Comparison of ENCODE assay signal across 8 mouse cellular contexts in the genomic region with DNA sequence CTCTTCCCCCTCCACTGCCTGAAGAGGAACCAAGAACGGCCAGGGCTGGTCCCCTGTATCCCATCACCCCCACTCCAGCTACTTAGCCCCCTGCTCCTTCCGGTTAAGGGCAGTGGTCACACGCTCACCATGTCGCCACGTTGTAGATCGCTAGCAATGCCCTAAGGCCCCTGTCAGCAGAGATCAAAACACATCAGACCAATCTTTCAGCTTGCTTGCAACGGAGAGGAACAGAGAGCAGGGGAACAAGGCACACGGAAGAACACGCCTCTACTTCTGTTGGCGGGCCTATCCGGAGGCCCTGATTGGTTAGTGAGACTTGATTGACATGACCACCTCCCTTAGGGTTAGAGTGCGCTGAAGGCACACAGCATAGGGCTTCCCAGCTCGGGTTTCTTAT. TPM values are rescaled to one million over a fixed set of nuclear protein-coding genes. Genes with fewer than 3 reads are reported as not detected.
A peak's percentile ranks its signal among the peaks of the same experiment; 100 is the strongest.
DNase-seq lines count a peak whose midpoint lies in the region; ATAC-seq and TF ChIP-seq lines count a peak whose summit lies in the region.
"Not testable (repeated sequence)": the region's sequence is repeated elsewhere in the genome, so short reads cannot be mapped to it uniquely, and the experiment has no call there.

Gene Gm3604, minus strand, starts transcription at position 226 of the 400 bp plus-strand sequence.

- TF ChIP-seq POLR2A in embryonic fibroblast, embryonic 13.5 days (IDR thresholded peaks at IDR 0.05; ENCODE audit: low read depth, low read length): peak; percentile 40; the same call in 1 of the 2 replicates

- peak; percentile 52 for DNase-seq in adrenal gland, postnatal 25 days
- DNase-seq in kidney, adult 9 months: peak; percentile 71
- DNase-seq in limb, embryonic 11.5 days (ENCODE audit: low spot score): peak; percentile 42
- peak; percentile 48 for DNase-seq in midbrain, embryonic 10.5 days (ENCODE audit: low spot score)
- peak; percentile 23 for DNase-seq in skeletal muscle tissue, adult 2 months (ENCODE audit: low read depth, low spot score)
- DNase-seq in yolk sac, embryonic 10.5 days (ENCODE audit: low spot score): peak; percentile 74

- H3K27ac ChIP-seq in embryonic fibroblast, embryonic 13.5 days (ENCODE audit: insufficient read depth, low read length); heart, embryonic 11.5 days (ENCODE audit: low read depth, low read length); limb, embryonic 11.5 days (replicated peaks; ENCODE audit: low read depth, low read length): not testable (repeated sequence)
- peak within 1 kb of the TSS; percentile 77 for H3K27ac ChIP-seq in midbrain, embryonic 10.5 days (replicated peaks)

- not testable (repeated sequence) for H3K36me3 ChIP-seq in heart, embryonic 11.5 days (ENCODE audit: control insufficient read depth, insufficient read depth, low read length); limb, embryonic 11.5 days (ENCODE audit: control insufficient read depth, insufficient read depth, low read length); midbrain, embryonic 10.5 days

- peak within 1 kb of the TSS; percentile 47 for H3K4me3 ChIP-seq in embryonic fibroblast, embryonic 13.5 days (ENCODE audit: insufficient read depth, low read length)
- H3K4me3 ChIP-seq in heart, embryonic 11.5 days (ENCODE audit: low read depth, low read length): peak within 1 kb of the TSS; percentile 48
- peak within 1 kb of the TSS; percentile 30 for H3K4me3 ChIP-seq in limb, embryonic 11.5 days (ENCODE audit: low read depth, low read length)
- H3K4me3 ChIP-seq in midbrain, embryonic 10.5 days: peak within 1 kb of the TSS; percentile 56

- peak within 1 kb of the TSS; percentile 48 for H3K4me2 ChIP-seq in heart, embryonic 11.5 days
- H3K4me2 ChIP-seq in limb, embryonic 11.5 days (ENCODE audit: low read depth, severe bottlenecking): peak within 1 kb of the TSS; percentile 20

- H3K9me3 ChIP-seq in heart, embryonic 11.5 days (replicated peaks; ENCODE audit: control insufficient read depth, low read length); limb, embryonic 11.5 days (ENCODE audit: control insufficient read depth, low read length): not testable (repeated sequence)
- peaks cover 35% of the 10 kb centered on the region for H3K9me3 ChIP-seq in midbrain, embryonic 10.5 days (replicated peaks)

- not testable (repeated sequence) for ATAC-seq in heart, embryonic 11.5 days (replicated peaks; ENCODE audit: insufficient number of reproducible peaks, low FRiP score, low TSS enrichment); limb, embryonic 11.5 days (ENCODE audit: insufficient number of reproducible peaks, low FRiP score, low TSS enrichment, low read depth)

- not testable (repeated sequence) for TF ChIP-seq CTCF in embryonic fibroblast, embryonic 13.5 days (IDR thresholded peaks at IDR 0.05; ENCODE audit: borderline replicate concordance, insufficient read depth, low read length)

- 6% methylated on average over 13 of the region's 13 CpGs for WGBS in heart, embryonic 11.5 days (ENCODE audit: insufficient replicate concordance)
- 7% methylated on average over 13 of the region's 13 CpGs for WGBS in limb, embryonic 11.5 days
- WGBS in midbrain, embryonic 10.5 days: 9% methylated on average over 13 of the region's 13 CpGs

- peak within 1 kb of the TSS; percentile 59; the same call in 1 of the 2 replicates for H3K9ac ChIP-seq in heart, embryonic 11.5 days (ENCODE audit: low read depth, low read length)
- H3K9ac ChIP-seq in limb, embryonic 11.5 days (ENCODE audit: low read length): peak within 1 kb of the TSS; percentile 13; the same call in 1 of the 2 replicates

- not testable (repeated sequence) for H3K4me1 ChIP-seq in embryonic fibroblast, embryonic 13.5 days (ENCODE audit: control insufficient read depth, insufficient read depth, low read length); heart, embryonic 11.5 days (ENCODE audit: control insufficient read depth, insufficient read depth, low read length); limb, embryonic 11.5 days (ENCODE audit: control insufficient read depth, insufficient read depth, low read length); midbrain, embryonic 10.5 days

- not testable (repeated sequence) for H3K27me3 ChIP-seq in heart, embryonic 11.5 days (ENCODE audit: control insufficient read depth, insufficient read depth, low read length); limb, embryonic 11.5 days (ENCODE audit: control insufficient read depth, insufficient read depth, low read length); midbrain, embryonic 10.5 days (ENCODE audit: low read depth, poor library complexity, severe bottlenecking)

RNA-seq across cellular contexts. Expression of gene Gm3604, which starts in this region (rescaled TPM):
- total RNA-seq in adrenal gland, postnatal 25 days (2021): 1.7 and 1.8 TPM in 2 replicates
- polyA plus RNA-seq in embryonic fibroblast, embryonic 13.5 days (2011; ENCODE audit: insufficient read length, low read depth, missing spikeins): 2.8 and 3.2 TPM in 2 replicates
- 4.6 and 5.2 TPM in 2 replicates for polyA plus RNA-seq in heart, embryonic 11.5 days (2014; fragmentation: Nextera tagmentation; extraction: Ambion mirVana)
- polyA plus RNA-seq in limb, embryonic 11.5 days (2014; fragmentation: Nextera tagmentation; extraction: Ambion mirVana): 6.1 and 7.9 TPM in 2 replicates
- 4.6 and 6.6 TPM in 2 replicates for polyA plus RNA-seq in midbrain, embryonic 10.5 days (2016; fragmentation: Nextera tagmentation; extraction: Ambion mirVana)

Comparison
In these comparisons a context has a peak if more than half of its experiments do, and no peak if none do; other contexts are left out.
1. DNase-seq: peak in every context shown above with its lines; median percentile 74 in yolk sac, embryonic 10.5 days; 71 in kidney, adult 9 months; 52 in adrenal gland, postnatal 25 days; 48 in midbrain, embryonic 10.5 days; 42 in limb, embryonic 11.5 days; 23 in skeletal muscle tissue, adult 2 months.